Mouse (Mus musculus) hindbrain, postnatal 0 days (tissue): ENCODE results near the gene Sox4. TPM values are rescaled to one million over a fixed set of nuclear protein-coding genes. Genes with fewer than 3 reads are reported as not detected.

Experiments
- ATAC-seq: fragments of 200-750 bp; cut with Nextera tagmentation; 2 replicates; pipeline ENCODE4 v1.8.0; 2017; ENCODE audit warnings: mild to moderate bottlenecking, moderate TSS enrichment, moderate library complexity
- DNase-seq: peaks from one replicate; pipeline ENCODE4 v3.0.0-alpha.2; 2015; ENCODE audit warnings: low spot score
- H3K27ac ChIP-seq: fragments of 300-500 bp; sonication (generic); 2 replicates; pipeline ENCODE4 v1.5.1; 2014; ENCODE audit warnings: mild to moderate bottlenecking
- H3K27me3 ChIP-seq: fragments of 300-500 bp; sonication (generic); 2 replicates; pipeline ENCODE4 v1.6.1; 2014; ENCODE audit warnings: low read length, mixed read lengths; ENCODE audit not compliant: insufficient read depth
- H3K36me3 ChIP-seq: fragments of 300-500 bp; sonication (generic); 2 replicates; pipeline ENCODE4 v1.6.1; 2014; ENCODE audit warnings: low read length, mixed read lengths; ENCODE audit not compliant: insufficient read depth
- H3K4me1 ChIP-seq: fragments of 300-500 bp; sonication (generic); 2 replicates; pipeline ENCODE4 v1.6.1; 2014; ENCODE audit warnings: antibody characterized with exemption, low read length, mixed read lengths; ENCODE audit not compliant: insufficient read depth
- H3K4me2 ChIP-seq: fragments of 300-500 bp; sonication (generic); 2 replicates; pipeline ENCODE4 v1.6.1; 2014; ENCODE audit warnings: low read depth, mild to moderate bottlenecking, low read length, moderate library complexity, mixed read lengths
- H3K4me3 ChIP-seq: fragments of 300-500 bp; sonication (generic); 2 replicates; pipeline ENCODE4 v1.5.1; 2014; ENCODE audit warnings: low read length
- H3K9ac ChIP-seq: fragments of 300-500 bp; sonication (generic); replicated peaks from 2 replicates; pipeline ENCODE4 v1.6.1; 2014; ENCODE audit warnings: mild to moderate bottlenecking, low read length, moderate library complexity, mixed read lengths
- H3K9me3 ChIP-seq: fragments of 300-500 bp; sonication (generic); 2 replicates; pipeline ENCODE4 v1.6.1; 2016; ENCODE audit warnings: low read length, mixed read lengths
- CTCF ChIP-seq: IDR thresholded peaks from 2 replicates; pipeline ENCODE4 v1.5.1; 2016; ENCODE audit warnings: antibody characterized with exemption, control low read depth, low read depth
- WGBS: fragments of 180-500 bp; shearing (Covaris S2); extraction: QIAGEN DNeasy Blood & Tissue Kit; methylation state at CpG from one replicate; pipeline ENCODE4 v1.1.7; 2014; 5-methylcytosine and 5-hydroxymethylcytosine counted together
- polyA plus RNA-seq: library from polyadenylated mRNA; unstranded; fragments of >200 nt; fragmentation: Nextera tagmentation; extraction: Ambion mirVana; gene quantifications from 2 replicates; pipeline ENCODE4 v1.2.1, GENCODE M21; 2015
- total RNA-seq: library from RNA; depleted of rRNA; stranded (reverse); fragments of >200 nt; gene quantifications from 2 replicates; pipeline ENCODE4 v1.2.3, GENCODE M21; 2014

The Sox4 gene
- total and polyA plus RNA-seq, 2 experiments from 2014 or later = 100 to 127 TPM

- Histone ChIP-seq H3K4me2 (no peak overlapping the region), H3K4me3 (no peak overlapping the region), H3K4me1 (no peaks in the 10 kb centered on the region), H3K27ac (no peak overlapping the region), H3K9ac (no peak overlapping the region), H3K36me3 (no peaks in the 10 kb centered on the region), H3K27me3 (no peaks in the 10 kb centered on the region), H3K9me3 (no peaks in the 10 kb centered on the region)
- ATAC-seq = no peak
- DNase-seq = no peak
- no peak for TF ChIP-seq CTCF
- WGBS = 35% methylated on average over 3 of the region's 3 CpGs
Measured at GRCm38 (mm10) chr13:28931776-28932175, 21.7 kb downstream of the Sox4 start.

GRCm38 (mm10) chr13:28931266-28931665 lies 22.2 kb downstream of the Sox4 start:
- no peaks in the 10 kb centered on the region for H3K4me1 ChIP-seq
- no peak for TF ChIP-seq CTCF
- DNase-seq (no peak), ATAC-seq (no peak)
- no peaks in the 10 kb centered on the region for H3K27me3 ChIP-seq
- H3K9ac ChIP-seq = no peak overlapping the region
- H3K36me3 ChIP-seq = no peaks in the 10 kb centered on the region
- 92% methylated on average over 3 of the region's 3 CpGs for WGBS
- H3K27ac ChIP-seq = no peak overlapping the region
- no peaks in the 10 kb centered on the region for H3K9me3 ChIP-seq
- no peak overlapping the region for H3K4me2 ChIP-seq
- no peak overlapping the region for H3K4me3 ChIP-seq

GRCm38 (mm10) chr13:28930364-28930763 lies 23.1 kb downstream of the Sox4 start:
- Histone ChIP-seq H3K4me3 (no peak overlapping the region), H3K9me3 (no peaks in the 10 kb centered on the region), H3K36me3 (no peaks in the 10 kb centered on the region), H3K9ac (no peak overlapping the region), H3K4me2 (no peak overlapping the region), H3K27me3 (no peaks in the 10 kb centered on the region), H3K4me1 (no peaks in the 10 kb centered on the region), H3K27ac (no peak overlapping the region)
- no peak for TF ChIP-seq CTCF
- DNase-seq (no peak), ATAC-seq (no peak)
- 75% methylated on average over 4 of the region's 4 CpGs for WGBS

- no peak overlapping the region for H3K27ac ChIP-seq
Measured at GRCm38 (mm10) chr13:28929936-28930335, 23.6 kb downstream of the Sox4 start.

GRCm38 (mm10) chr13:28923136-28923535 lies 30.4 kb downstream of the Sox4 start:
- no peak for DNase-seq
- no peak for TF ChIP-seq CTCF
- no peaks in the 10 kb centered on the region for H3K4me1 ChIP-seq
- H3K27ac ChIP-seq = no peak overlapping the region
- no peaks in the 10 kb centered on the region for H3K9me3 ChIP-seq
- ATAC-seq = no peak
- no peak overlapping the region for H3K4me3 ChIP-seq
- 88% methylated on average over 3 of the region's 3 CpGs for WGBS
- H3K27me3 ChIP-seq = no peaks in the 10 kb centered on the region
- no peak overlapping the region for H3K9ac ChIP-seq
- no peak overlapping the region for H3K4me2 ChIP-seq
- H3K36me3 ChIP-seq = no peaks in the 10 kb centered on the region

More at GRCm38 (mm10) chr13:28929936-28930335, 23.6 kb downstream of the Sox4 start:
- H3K4me3 ChIP-seq = no peak overlapping the region
- no peak for TF ChIP-seq CTCF
- H3K9me3 ChIP-seq = no peaks in the 10 kb centered on the region
- ATAC-seq = no peak
- no peak overlapping the region for H3K4me2 ChIP-seq
- WGBS = 39% methylated on average over 3 of the region's 3 CpGs
- H3K9ac ChIP-seq = no peak overlapping the region
- no peaks in the 10 kb centered on the region for H3K4me1 ChIP-seq
- H3K36me3 ChIP-seq = no peaks in the 10 kb centered on the region
- no peaks in the 10 kb centered on the region for H3K27me3 ChIP-seq
- no peak for DNase-seq

- no peaks in the 10 kb centered on the region for H3K27me3 ChIP-seq
- H3K27ac ChIP-seq = no peak overlapping the region
- no peak for TF ChIP-seq CTCF
Measured at GRCm38 (mm10) chr13:28917379-28918250, 35.9 kb downstream of the Sox4 start.

GRCm38 (mm10) chr13:28913656-28914055 lies 39.9 kb downstream of the Sox4 start:
- H3K4me1 ChIP-seq = no peaks in the 10 kb centered on the region
- ATAC-seq (no peak), DNase-seq (no peak)
- no peak overlapping the region for H3K27ac ChIP-seq
- H3K4me3 ChIP-seq = no peak overlapping the region
- no peaks in the 10 kb centered on the region for H3K9me3 ChIP-seq
- no peak overlapping the region for H3K4me2 ChIP-seq
- no peak overlapping the region for H3K9ac ChIP-seq
- WGBS = 75% methylated on average over 6 of the region's 6 CpGs
- no peaks in the 10 kb centered on the region for H3K36me3 ChIP-seq
- no peaks in the 10 kb centered on the region for H3K27me3 ChIP-seq
- TF ChIP-seq CTCF = no peak

More at GRCm38 (mm10) chr13:28917379-28918250, 35.9 kb downstream of the Sox4 start:
- 91% methylated on average over 10 of the region's 10 CpGs for WGBS
- H3K4me1 ChIP-seq = no peaks in the 10 kb centered on the region
- no peaks in the 10 kb centered on the region for H3K9me3 ChIP-seq
- H3K4me3 ChIP-seq = no peak overlapping the region
- H3K4me2 ChIP-seq = no peak overlapping the region
- ATAC-seq (no peak), DNase-seq (no peak)
- H3K36me3 ChIP-seq = no peaks in the 10 kb centered on the region
- no peak overlapping the region for H3K9ac ChIP-seq
